Comparison of ENCODE assay signal across 15 mouse cellular contexts in the genomic region with DNA sequence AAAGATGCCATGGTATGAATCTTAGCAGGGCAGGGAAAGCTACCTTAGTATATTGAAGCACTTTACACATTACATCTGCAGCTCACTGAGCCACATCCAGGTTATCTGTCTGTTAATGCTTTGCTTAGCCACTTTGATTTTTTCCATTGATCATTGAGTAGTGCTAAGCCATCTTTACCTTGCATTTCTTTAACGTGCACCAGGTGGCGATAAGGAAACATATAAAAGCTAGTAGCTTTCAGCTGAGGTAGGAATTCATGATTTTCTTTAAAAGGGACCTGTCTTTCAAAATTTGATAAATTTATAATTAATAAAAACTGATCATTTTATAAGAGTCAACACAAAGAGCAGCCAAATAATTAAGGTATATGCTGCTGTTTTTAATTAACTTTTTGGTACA.
DNase-seq lines count a peak whose midpoint lies in the region; ATAC-seq and TF ChIP-seq lines count a peak whose summit lies in the region.
"Had no signal": no experiment of that assay in that cellular context is flagged by ENCODE, and none has a peak within 500 bp of the region (broad histone marks: within the 10 kb centered on the region; RNA-seq: fewer than 3 reads in every experiment).

No protein-coding gene starts in this region.

- no peaks in the 10 kb centered on the region for H3K4me1 ChIP-seq in intestine, postnatal 0 days (replicated peaks; ENCODE audit: control insufficient read depth, insufficient read depth, low read length)
- H3K4me1 ChIP-seq in intestine, embryonic 16.5 days (ENCODE audit: control insufficient read depth, insufficient read depth, low read length) = no peaks in the 10 kb centered on the region
- H3K4me1 ChIP-seq in heart, embryonic 10.5 days = no peaks in the 10 kb centered on the region
- H3K4me1 ChIP-seq: limb, embryonic 15.5 days; neural tube, embryonic 13.5 days had no signal

- no peaks in the 10 kb centered on the region for H3K27me3 ChIP-seq in intestine, postnatal 0 days (replicated peaks; ENCODE audit: control insufficient read depth, insufficient read depth, low read length)
- H3K27me3 ChIP-seq in intestine, embryonic 16.5 days (replicated peaks; ENCODE audit: control insufficient read depth, insufficient read depth, low read length) = no peaks in the 10 kb centered on the region
- no peaks in the 10 kb centered on the region for H3K27me3 ChIP-seq in heart, embryonic 10.5 days (ENCODE audit: insufficient read depth, poor library complexity, severe bottlenecking)
- H3K27me3 ChIP-seq: limb, embryonic 15.5 days; neural tube, embryonic 13.5 days had no signal

- H3K27ac ChIP-seq in intestine, postnatal 0 days (ENCODE audit: low read depth, low read length) = no peak overlapping the region
- no peak overlapping the region for H3K27ac ChIP-seq in intestine, embryonic 16.5 days (ENCODE audit: low read length)
- no peak overlapping the region for H3K27ac ChIP-seq in heart, embryonic 10.5 days
- H3K27ac ChIP-seq: limb, embryonic 15.5 days; neural tube, embryonic 13.5 days had no signal

- H3K36me3 ChIP-seq in intestine, postnatal 0 days (ENCODE audit: control insufficient read depth, insufficient read depth) = no peaks in the 10 kb centered on the region
- H3K36me3 ChIP-seq in intestine, embryonic 16.5 days (ENCODE audit: control insufficient read depth, insufficient read depth, low read length) = no peaks in the 10 kb centered on the region
- H3K36me3 ChIP-seq in heart, embryonic 10.5 days = no peaks in the 10 kb centered on the region
- H3K36me3 ChIP-seq: limb, embryonic 15.5 days; neural tube, embryonic 13.5 days had no signal

- H3K9me3 ChIP-seq in intestine, postnatal 0 days (ENCODE audit: control insufficient read depth) = no peaks in the 10 kb centered on the region
- no peaks in the 10 kb centered on the region for H3K9me3 ChIP-seq in intestine, embryonic 16.5 days (ENCODE audit: control insufficient read depth, low read length)
- no peaks in the 10 kb centered on the region for H3K9me3 ChIP-seq in heart, embryonic 10.5 days
- H3K9me3 ChIP-seq: limb, embryonic 15.5 days; neural tube, embryonic 13.5 days had no signal

- ATAC-seq in cerebellum, adult (ENCODE audit: insufficient number of reproducible peaks, low FRiP score, low TSS enrichment) = no peak
- no peak for ATAC-seq in intestine, postnatal 0 days
- no peak for ATAC-seq in intestine, embryonic 16.5 days

- no peak overlapping the region for H3K9ac ChIP-seq in intestine, postnatal 0 days (ENCODE audit: low read depth, low read length)
- no peak overlapping the region for H3K9ac ChIP-seq in intestine, embryonic 16.5 days (ENCODE audit: low read depth, low read length)
- H3K9ac ChIP-seq: limb, embryonic 15.5 days; neural tube, embryonic 13.5 days had no signal

- 23% methylated on average over 2 of the region's 2 CpGs for WGBS in intestine, postnatal 0 days
- 37% methylated on average over 2 of the region's 2 CpGs for WGBS in intestine, embryonic 16.5 days
- 49% methylated on average over 2 of the region's 2 CpGs for WGBS in heart, embryonic 10.5 days

- TF ChIP-seq CTCF in intestine, postnatal 0 days (IDR thresholded peaks at IDR 0.05; ENCODE audit: low read depth) = peak; percentile 35; the same call in 1 of the 2 replicates

- no peak overlapping the region for H3K4me2 ChIP-seq in intestine, postnatal 0 days (replicated peaks; ENCODE audit: low read depth)
- no peak overlapping the region for H3K4me2 ChIP-seq in intestine, embryonic 16.5 days (ENCODE audit: low read depth, low read length)
- H3K4me2 ChIP-seq: limb, embryonic 15.5 days; midbrain, embryonic 11.5 days; neural tube, embryonic 13.5 days had no signal

- no peak overlapping the region for H3K4me3 ChIP-seq in intestine, postnatal 0 days (ENCODE audit: low read depth, low read length)
- no peak overlapping the region for H3K4me3 ChIP-seq in intestine, embryonic 16.5 days (ENCODE audit: low read length)
- H3K4me3 ChIP-seq in heart, embryonic 10.5 days = no peak overlapping the region
- H3K4me3 ChIP-seq: limb, embryonic 15.5 days; neural tube, embryonic 13.5 days had no signal

- peak; percentile 17 to 27 for DNase-seq in cerebellum, adult 18-20 months
- peak; percentile 29 to 38 for DNase-seq in right cerebral cortex, adult 2 months (ENCODE audit: low spot score in 2 of 2)
- no peak for DNase-seq in right cerebral cortex, postnatal 36 days (ENCODE audit: low spot score in 2 of 2)
- DNase-seq in gastrocnemius, postnatal 4 days (ENCODE audit: low spot score in 2 of 2) = no peak
- DNase-seq in heart, embryonic 10.5 days (ENCODE audit: low spot score) = no peak
- DNase-seq: heart, postnatal 14 days; kidney, adult 8-10 months; layer of hippocampus, adult 9-11 months; spleen, adult 18-20 months had no signal

Comparison
In these comparisons a context has a peak if more than half of its experiments do, and no peak if none do; other contexts are left out.
1. DNase-seq: peak in cerebellum, adult 18-20 months (2 of 2) and right cerebral cortex, adult 2 months (2 of 2); none in right cerebral cortex, postnatal 36 days (0 of 2), gastrocnemius, postnatal 4 days (0 of 2) and heart, embryonic 10.5 days (single experiment).